Mouse (Mus musculus) C2C12 (cell line): ENCODE data around the gene Tmem150a. TPM values are rescaled to one million over a fixed set of nuclear protein-coding genes. Genes with fewer than 3 reads are reported as not detected.
A peak's percentile ranks its signal among the peaks of the same experiment; 100 is the strongest.

ENCODE experiments used
- H3K27me3 ChIP-seq: one replicate; pipeline ENCODE4 v1.6.1; 2011; ENCODE audit not compliant: control insufficient read depth, insufficient read depth, insufficient read length
- H3K36me3 ChIP-seq: one replicate; pipeline ENCODE4 v1.6.1; 2011; ENCODE audit not compliant: control insufficient read depth, insufficient read depth
- H3K4me3 ChIP-seq: one replicate; pipeline ENCODE4 v1.5.1; 2011; ENCODE audit warnings: mild to moderate bottlenecking, control low read depth; ENCODE audit not compliant: poor library complexity, insufficient read depth, severe bottlenecking
- H3K79me2 ChIP-seq: one replicate; pipeline ENCODE4 v1.6.1; 2011; ENCODE audit not compliant: control insufficient read depth, insufficient read depth
- H3K79me3 ChIP-seq: one replicate; pipeline ENCODE4 v1.6.1; 2011; ENCODE audit warnings: low read depth, control low read depth
- H3ac ChIP-seq: one replicate; pipeline ENCODE3; 2011; ENCODE audit warnings: low read depth; ENCODE audit not compliant: control insufficient read depth, insufficient read length
- CEBPB ChIP-seq: IDR thresholded peaks from one replicate; pipeline ENCODE4 v1.6.1; 2011; ENCODE audit warnings: low read depth, mild to moderate bottlenecking, control low read depth, moderate library complexity
- CTCF ChIP-seq: IDR thresholded peaks from one replicate; pipeline ENCODE4 v1.5.1; 2011; ENCODE audit not compliant: control insufficient read depth, insufficient read depth, insufficient read length
- FOSL1 ChIP-seq: IDR thresholded peaks from one replicate; pipeline ENCODE4 v1.8.0; 2011; ENCODE audit warnings: mild to moderate bottlenecking, low read length; ENCODE audit not compliant: poor library complexity, insufficient read depth, severe bottlenecking
- MAX ChIP-seq: IDR thresholded peaks from one replicate; pipeline ENCODE4 v1.6.1; 2011; ENCODE audit warnings: mild to moderate bottlenecking, control low read depth
- MYOD1 ChIP-seq: IDR thresholded peaks from one replicate; pipeline ENCODE4 v1.6.1; 2011; ENCODE audit warnings: low read depth; ENCODE audit not compliant: control insufficient read depth, insufficient read length
- MYOG ChIP-seq: IDR thresholded peaks from one replicate; pipeline ENCODE4 v1.6.1; 2011; ENCODE audit not compliant: control insufficient read depth, insufficient read length; ENCODE audit errors: extremely low read depth
- USF1 ChIP-seq: IDR thresholded peaks from one replicate; pipeline ENCODE4 v1.6.1; 2011; ENCODE audit warnings: low read depth, mild to moderate bottlenecking, control low read depth, moderate library complexity
- polyA plus RNA-seq: library from polyadenylated mRNA; unstranded; fragments of >200 nt; fragmentation: generic; extraction: Trizol; gene quantifications from one replicate; pipeline ENCODE4 v1.2.1, GENCODE M21; 2012; ENCODE audit warnings: missing spikeins

Gene Tmem150a
- polyA plus RNA-seq, 1 experiment, result 25.2 TPM

DNA sequence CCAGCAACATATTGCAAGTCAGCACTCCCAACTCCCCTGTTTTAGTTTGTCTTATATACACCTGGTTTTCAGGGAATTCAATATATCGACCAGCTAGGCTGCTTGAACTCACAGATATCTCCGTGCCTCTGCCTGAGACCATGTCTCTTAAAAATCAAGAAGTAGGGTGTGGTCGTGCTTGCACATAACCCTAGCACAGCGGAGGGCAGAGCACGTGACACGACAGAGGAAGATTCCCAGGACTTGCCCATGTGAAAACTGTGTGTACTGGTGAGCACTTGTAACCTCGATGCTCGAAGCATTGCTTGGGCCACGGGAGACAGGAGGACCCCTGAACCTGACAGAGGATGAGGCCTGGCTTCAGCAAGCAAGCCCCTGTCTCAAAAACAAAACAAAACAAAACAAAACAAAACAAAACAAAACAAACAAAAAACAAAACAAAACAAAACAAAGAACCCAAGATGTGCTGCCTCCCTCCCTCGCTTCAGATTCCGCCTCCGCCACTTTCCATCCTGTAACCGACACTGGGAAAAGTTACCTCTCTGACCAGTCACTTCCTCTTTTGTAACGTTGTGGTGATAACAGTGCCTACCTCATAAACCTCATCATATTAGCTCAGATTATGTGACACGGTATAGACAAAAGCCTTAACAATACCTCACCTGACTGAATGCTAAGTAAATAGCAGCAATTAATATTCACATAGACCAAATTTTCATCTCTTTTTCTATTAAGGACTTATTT is 19.7 kb downstream of the Tmem150a start:
- Histone ChIP-seq H3K4me3 (no peak overlapping the region), H3ac (no peak overlapping the region), H3K27me3 (no peaks in the 10 kb centered on the region), H3K36me3 (no peaks in the 10 kb centered on the region), H3K79me3 (peaks cover 3% of the 10 kb centered on the region), H3K79me2 (peaks cover 19% of the 10 kb centered on the region)
- TF ChIP-seq MYOG, result no peak
- TF ChIP-seq MAX, result no peak
- no peak for TF ChIP-seq FOSL1
- no peak for TF ChIP-seq MYOD1
- TF ChIP-seq USF1, result no peak
- no peak for TF ChIP-seq CTCF
- no peak for TF ChIP-seq CEBPB

DNA sequence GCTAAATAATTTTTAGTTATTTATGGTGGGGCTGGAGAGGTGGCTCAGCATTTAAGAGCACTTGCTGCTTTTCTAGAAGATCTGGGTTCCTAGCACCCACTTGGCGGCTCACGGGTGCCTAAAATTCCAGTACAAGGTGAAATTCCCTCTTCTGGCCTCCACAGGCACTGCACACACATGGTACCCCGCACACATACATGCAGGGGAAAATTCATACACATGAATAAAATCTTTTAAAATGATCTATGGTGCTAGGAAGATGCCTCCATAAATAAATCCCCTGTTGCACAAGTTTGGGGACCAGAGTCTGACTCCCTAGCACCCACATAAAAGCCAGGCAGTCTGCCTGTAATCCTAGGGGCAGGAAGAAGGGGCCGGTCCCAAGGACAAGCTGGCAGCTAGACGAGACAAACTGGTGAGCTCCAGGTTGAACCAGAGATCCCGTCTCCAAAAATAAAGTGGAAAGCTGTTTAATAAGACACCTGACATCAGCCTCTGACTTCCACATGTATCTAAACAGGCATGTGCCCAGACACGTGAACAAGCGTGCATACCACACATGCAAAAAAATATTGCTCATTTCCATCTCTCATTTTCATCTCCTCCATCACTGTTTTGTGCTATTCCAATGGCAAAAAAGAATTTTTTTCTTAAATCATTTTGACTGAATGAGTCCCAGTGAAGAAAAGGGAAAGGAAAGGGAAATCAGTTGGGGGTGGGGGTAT is 23.4 kb downstream of the Tmem150a start:
- no peak overlapping the region for H3K4me3 ChIP-seq
- H3K27me3 ChIP-seq, result no peaks in the 10 kb centered on the region
- TF ChIP-seq MYOD1 (no peak), FOSL1 (no peak), CTCF (no peak), USF1 (no peak), MYOG (no peak), CEBPB (no peak), MAX (no peak)
- peaks cover 3% of the 10 kb centered on the region for H3K79me3 ChIP-seq
- no peak overlapping the region for H3ac ChIP-seq
- H3K36me3 ChIP-seq, result no peaks in the 10 kb centered on the region
- peaks cover 20% of the 10 kb centered on the region for H3K79me2 ChIP-seq

DNA sequence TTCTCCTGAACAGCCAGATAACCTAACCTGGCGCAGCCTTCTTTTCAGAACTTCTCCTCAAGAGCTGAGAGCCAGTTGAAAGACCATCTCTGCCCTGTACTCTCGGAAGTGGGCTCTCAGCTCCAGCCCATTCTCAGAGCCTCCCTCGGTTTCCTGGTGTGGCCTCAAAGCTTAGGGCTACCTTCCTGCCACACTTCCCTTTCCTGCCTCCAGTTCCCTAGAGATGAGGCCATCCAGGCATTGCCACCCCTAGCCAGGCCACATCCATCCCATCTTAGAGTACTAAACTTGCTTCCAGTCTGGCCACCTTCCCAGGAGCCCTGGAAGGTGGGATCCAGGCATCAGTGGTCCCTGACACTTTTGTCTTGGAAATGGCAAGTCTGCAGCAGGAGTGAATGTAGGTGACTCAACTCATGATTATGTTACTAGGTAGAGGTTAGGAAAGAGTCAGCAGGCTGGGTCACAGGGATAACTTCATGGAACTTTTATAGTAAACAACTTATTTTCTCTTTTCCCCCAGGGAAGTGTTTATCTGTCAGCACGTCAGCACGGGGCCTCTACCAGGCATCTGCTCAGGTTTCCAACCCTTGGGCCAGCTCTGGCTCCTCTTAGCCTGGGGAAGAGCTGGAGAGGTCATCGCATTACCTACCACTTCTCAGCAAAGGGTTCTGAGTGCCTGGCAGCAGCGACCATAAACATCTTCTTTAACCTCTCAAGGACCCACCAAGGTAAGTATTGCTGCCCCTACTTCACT is 24.3 kb downstream of the Tmem150a start:
- no peaks in the 10 kb centered on the region for H3K27me3 ChIP-seq
- no peaks in the 10 kb centered on the region for H3K36me3 ChIP-seq
- no peak for TF ChIP-seq MYOD1
- no peak for TF ChIP-seq USF1
- TF ChIP-seq MYOG, result no peak
- no peak for TF ChIP-seq CTCF
- TF ChIP-seq MAX, result no peak
- TF ChIP-seq CEBPB, result no peak
- TF ChIP-seq FOSL1, result no peak
- peak overlapping the region; percentile 59 for H3K4me3 ChIP-seq
- peaks cover 3% of the 10 kb centered on the region for H3K79me3 ChIP-seq
- peak overlapping the region; percentile 66 for H3ac ChIP-seq
- peaks cover 20% of the 10 kb centered on the region for H3K79me2 ChIP-seq

DNA sequence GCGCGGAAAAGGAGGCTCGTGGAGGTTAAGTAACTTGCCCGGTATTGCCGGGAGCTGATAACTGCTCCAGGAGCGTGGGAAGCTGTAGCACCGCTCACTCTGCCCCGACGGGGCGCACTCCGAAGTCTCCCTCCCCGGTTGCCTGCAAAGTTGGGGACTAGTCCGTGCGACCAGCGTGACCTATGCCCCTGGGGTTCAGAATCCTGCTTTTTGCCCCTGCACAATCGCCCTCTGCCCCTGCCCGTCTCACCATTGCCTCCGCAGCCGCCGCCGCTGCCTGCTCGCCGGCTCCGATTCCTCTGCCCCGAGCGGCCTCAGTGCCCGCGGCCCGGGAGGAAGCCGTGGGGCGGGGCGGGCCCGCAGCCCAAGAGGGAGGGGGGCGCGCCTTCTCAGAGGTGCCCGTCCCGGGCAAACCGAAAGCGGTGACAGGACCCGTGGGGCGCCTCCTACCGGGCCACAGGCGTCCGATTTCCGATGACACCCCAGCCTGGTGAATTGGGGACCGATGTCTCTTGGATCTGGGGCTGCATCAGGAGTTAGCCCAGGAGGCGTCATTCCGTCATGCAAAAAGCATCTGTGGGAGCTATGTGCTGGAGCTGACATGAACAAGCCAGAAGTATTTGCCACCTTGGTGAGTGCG is 25.0 kb downstream of the Tmem150a start, which contains the start of gene Vamp5:
TSS of gene Vamp5 (minus strand) at position 338 of the 640 bp plus-strand sequence.
- Histone ChIP-seq H3ac (peak within 1 kb of the TSS; percentile 66), H3K79me3 (peaks cover 3% of the 10 kb centered on the region)
- TF ChIP-seq USF1 (no peak), CTCF (peak; percentile 34), MAX (no peak)

DNA sequence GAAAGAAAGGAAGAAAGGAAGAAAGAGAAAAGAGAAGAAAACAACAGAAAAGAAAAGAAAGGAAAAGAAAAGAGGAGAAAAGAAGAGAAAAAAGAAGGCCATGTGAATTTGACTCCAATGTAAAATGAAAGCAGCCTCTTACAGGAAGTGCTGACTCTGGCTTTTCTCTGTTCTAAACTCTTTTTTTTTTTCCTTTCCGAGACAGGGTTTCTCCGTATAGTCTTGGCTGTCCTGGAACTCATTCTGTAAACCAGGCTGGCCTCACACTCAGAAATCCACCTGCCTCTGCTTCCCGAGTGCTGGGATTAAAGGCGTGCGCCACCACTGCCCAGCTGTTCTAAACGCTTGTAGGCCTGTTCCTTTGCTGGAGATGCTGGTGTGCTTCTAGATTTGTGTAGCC is 27.2 kb downstream of the Tmem150a start:
- H3K4me3 ChIP-seq, result no peak overlapping the region
- H3K79me2 ChIP-seq, result peaks cover 20% of the 10 kb centered on the region
- H3K79me3 ChIP-seq, result peaks cover 3% of the 10 kb centered on the region
- H3ac ChIP-seq, result no peak overlapping the region
- H3K27me3 ChIP-seq, result no peaks in the 10 kb centered on the region
- TF ChIP-seq MYOD1 (no peak), CEBPB (no peak), FOSL1 (no peak), MAX (no peak), USF1 (no peak), CTCF (no peak), MYOG (no peak)
- H3K36me3 ChIP-seq, result no peaks in the 10 kb centered on the region

More for the DNA sequence above, 25.0 kb downstream of the Tmem150a start, which contains the start of gene Vamp5:
- H3K4me3 ChIP-seq, result peak within 1 kb of the TSS; percentile 59
- peaks cover 20% of the 10 kb centered on the region for H3K79me2 ChIP-seq
- H3K27me3 ChIP-seq, result no peaks in the 10 kb centered on the region
- H3K36me3 ChIP-seq, result no peaks in the 10 kb centered on the region
